Mouse (Mus musculus) G1E-ER4 (cell line): ENCODE data around the gene Fam219b. TPM values are rescaled to one million over a fixed set of nuclear protein-coding genes. Genes with fewer than 3 reads are reported as not detected.

ENCODE experiments used
- GATA1 ChIP-seq: IDR thresholded peaks from one replicate; pipeline ENCODE4 v1.8.0; 2012; ENCODE audit warnings: low read length, inconsistent platforms
- polyA plus RNA-seq: library from polyadenylated mRNA; stranded (reverse); fragments of >175 nt; gene quantifications from 2 replicates; pipeline ENCODE4 v1.2.3, GENCODE M21; 2012

Fam219b gene
- polyA plus RNA-seq, 1 experiment: 37.6 TPM

- no peak for TF ChIP-seq GATA1
Measured at GRCm38 (mm10) chr9:57521056-57521911, 16.0 kb upstream of the Fam219b start, which contains the start of gene Cox5a. Gene Cox5a, plus strand, starts transcription at chr9:57521274.

GRCm38 (mm10) chr9:57522114-57522860 is 15.0 kb upstream of the Fam219b start:
- TF ChIP-seq GATA1: no peak

GRCm38 (mm10) chr9:57522861-57523246 is 14.5 kb upstream of the Fam219b start:
- TF ChIP-seq GATA1: no peak

- no peak for TF ChIP-seq GATA1
Measured at GRCm38 (mm10) chr9:57523754-57524153, 13.6 kb upstream of the Fam219b start.

- TF ChIP-seq GATA1: no peak
Measured at GRCm38 (mm10) chr9:57524439-57524838, 12.9 kb upstream of the Fam219b start.

GRCm38 (mm10) chr9:57525516-57525915 is 11.8 kb upstream of the Fam219b start:
- no peak for TF ChIP-seq GATA1

GRCm38 (mm10) chr9:57526435-57526834 is 10.9 kb upstream of the Fam219b start:
- TF ChIP-seq GATA1: no peak

- TF ChIP-seq GATA1: no peak
Measured at GRCm38 (mm10) chr9:57531946-57532345, 5.4 kb upstream of the Fam219b start.

- TF ChIP-seq GATA1: no peak
Measured at GRCm38 (mm10) chr9:57536362-57536761, 966 bp upstream of the Fam219b start.

GRCm38 (mm10) chr9:57537728-57538181 is 427 bp downstream of the Fam219b start:
- TF ChIP-seq GATA1: no peak

GRCm38 (mm10) chr9:57539550-57539949 is 2.2 kb downstream of the Fam219b start:
- no peak for TF ChIP-seq GATA1

GRCm38 (mm10) chr9:57541312-57541711 is 4.0 kb downstream of the Fam219b start:
- TF ChIP-seq GATA1: no peak

- no peak for TF ChIP-seq GATA1
Measured at GRCm38 (mm10) chr9:57543951-57544350, 6.6 kb downstream of the Fam219b start.

GRCm38 (mm10) chr9:57547287-57547686 is 10.0 kb downstream of the Fam219b start:
- no peak for TF ChIP-seq GATA1

GRCm38 (mm10) chr9:57547869-57548268 is 10.5 kb downstream of the Fam219b start:
- TF ChIP-seq GATA1: no peak

GRCm38 (mm10) chr9:57549186-57549585 is 11.9 kb downstream of the Fam219b start:
- no peak for TF ChIP-seq GATA1
